Mouse (Mus musculus) thymus, postnatal 36 days (tissue): ENCODE results near the gene Fkbp7.
A peak's percentile ranks its signal among the peaks of the same experiment; 100 is the strongest.

Source experiments
- DNase-seq, 2 experiments: peaks; one replicate each; pipeline ENCODE4 v3.0.0; 2022; ENCODE audit warnings: mixed read lengths in 2 of 2

Gene Fkbp7

DNA sequence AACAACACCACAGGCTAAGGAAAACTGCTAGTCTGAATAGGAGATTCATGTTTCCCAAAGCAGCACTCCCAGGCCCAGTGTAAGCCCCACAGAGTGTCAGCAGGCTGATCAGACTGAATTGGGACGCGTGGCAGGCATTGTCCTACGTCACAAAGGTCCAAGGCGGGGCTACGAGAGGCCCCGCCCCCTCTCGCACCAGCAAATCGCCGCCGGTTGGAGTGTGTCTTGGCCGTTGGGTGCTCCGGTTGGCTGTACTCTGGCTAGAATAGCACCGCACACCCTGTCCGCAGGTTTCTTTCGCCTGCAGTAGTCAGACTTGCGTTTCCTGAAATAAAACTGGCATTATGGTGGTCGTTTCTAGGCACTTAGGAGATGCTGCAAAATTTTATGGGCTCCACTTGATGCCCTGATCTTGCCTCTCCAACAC is at the start of gene Fkbp7:
Fkbp7 (minus strand) TSS at position 151 of the 427 bp plus-strand sequence.
- peak; percentile 87 to 88 for DNase-seq

DNA sequence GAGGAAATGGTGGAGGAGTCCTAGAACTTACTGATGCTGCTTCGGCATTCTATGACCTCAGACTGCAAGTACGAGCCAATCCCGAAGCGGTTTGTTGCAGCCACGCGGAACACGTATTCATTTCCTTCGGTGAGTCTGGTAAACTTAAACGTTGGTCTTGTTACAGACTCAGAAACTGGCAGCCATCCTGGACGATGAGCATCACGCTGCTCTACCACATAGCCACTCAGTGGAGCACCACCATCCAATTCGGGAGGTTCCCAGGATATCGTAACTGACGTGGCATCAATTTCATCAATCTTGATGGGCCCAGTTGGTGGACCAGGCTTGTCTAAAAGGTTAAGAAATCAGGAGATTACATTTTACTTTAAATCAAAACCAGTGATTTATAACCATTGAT is 46.7 kb upstream of the Fkbp7 start:
- no peak for DNase-seq

DNA sequence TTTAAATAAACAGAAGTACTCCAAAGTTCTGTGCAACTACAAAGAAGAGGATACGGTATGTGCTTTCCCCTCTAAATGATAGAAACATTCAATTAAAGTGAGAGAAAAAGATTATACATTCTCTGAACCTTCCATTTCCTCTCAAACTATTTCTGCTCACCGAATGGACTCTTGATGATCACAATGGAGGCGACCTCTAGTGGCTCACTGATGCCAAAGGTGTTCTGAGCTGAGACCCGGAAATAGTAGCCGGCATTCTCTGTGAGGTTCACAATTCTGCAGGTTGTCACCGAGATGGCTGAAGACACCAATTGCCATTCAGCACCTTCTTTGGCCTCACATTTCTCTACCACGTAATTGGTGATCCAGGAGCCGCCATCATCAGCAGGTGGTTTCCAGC is 42.1 kb upstream of the Fkbp7 start:
- DNase-seq, result no peak

DNA sequence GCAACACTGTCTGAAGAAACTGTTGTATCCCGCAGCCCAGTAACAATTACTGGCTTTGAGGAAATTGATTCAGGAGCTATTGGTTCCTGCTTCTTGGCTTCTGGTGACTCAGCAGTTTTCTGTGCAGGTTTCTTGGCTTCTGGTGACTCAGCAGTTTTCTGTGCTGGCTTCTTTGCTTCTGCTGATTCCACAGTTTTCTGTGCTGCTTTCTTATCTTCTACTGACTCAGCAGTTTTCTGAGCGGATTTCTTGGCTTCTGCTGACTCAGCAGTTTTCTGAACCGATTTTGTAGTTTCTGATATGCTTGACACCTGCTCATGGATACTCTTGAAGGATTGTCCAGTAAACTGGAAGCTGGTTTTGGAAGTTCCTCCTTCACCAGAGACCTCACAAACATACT is 35.6 kb upstream of the Fkbp7 start:
- DNase-seq, result no peak

DNA sequence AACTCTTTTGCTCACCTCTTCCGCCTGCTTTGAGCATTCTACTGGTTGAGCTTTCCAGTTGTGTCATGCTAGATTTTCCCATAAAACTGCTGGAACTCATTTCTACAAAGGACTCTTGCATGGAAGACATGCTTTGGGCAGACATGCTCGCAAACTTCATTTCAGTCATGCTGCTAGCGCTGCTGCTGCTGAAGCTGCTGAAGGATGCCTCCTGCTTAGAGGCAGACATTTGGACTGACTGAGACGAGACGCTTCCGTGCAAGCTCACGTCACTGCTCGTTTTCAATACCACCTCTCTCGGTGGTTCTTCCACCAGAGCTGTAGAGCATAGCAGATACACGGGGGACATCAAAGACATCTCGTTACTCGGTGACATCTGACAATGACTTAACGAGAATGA is 32.7 kb upstream of the Fkbp7 start:
- no peak for DNase-seq

DNA sequence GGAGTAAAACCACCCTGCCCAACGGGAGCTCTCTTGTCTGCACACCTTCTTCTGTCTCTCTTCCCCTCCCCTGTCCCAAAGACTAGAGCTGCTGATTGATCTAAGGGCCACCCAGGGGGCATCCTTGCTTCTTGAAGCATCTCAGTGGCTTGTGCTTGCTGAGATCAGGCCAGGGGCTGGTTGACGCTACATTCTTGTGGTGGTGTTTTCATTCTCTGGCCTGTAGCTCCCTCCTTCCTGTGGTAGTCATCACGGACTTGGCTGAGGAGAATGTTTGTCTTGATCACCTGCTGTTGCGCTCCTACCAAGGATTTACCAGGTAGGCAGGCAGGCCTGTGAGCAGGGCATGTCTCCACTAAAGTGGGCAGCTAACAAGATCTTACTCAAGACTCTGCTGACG is 29.8 kb upstream of the Fkbp7 start:
- no peak for DNase-seq

DNA sequence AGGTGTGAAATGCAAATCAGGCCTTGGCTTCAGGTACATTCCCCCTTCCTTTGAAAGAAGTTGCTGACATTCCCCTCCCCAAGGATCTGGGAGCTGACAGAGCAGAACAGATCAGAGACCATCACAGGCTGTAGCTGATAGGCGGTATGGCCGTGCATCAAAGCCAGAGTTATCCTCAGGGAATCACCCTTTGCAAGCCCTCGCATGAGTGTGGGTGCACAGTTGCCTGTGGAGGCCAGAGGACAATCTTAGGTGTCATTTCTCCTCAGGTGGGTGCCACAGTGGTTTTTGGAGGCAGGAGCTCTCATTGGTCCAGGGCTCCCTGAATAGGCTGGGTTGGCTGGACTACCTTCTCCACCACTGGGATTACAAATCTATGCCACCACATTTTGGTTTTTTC is 29.3 kb upstream of the Fkbp7 start:
- no peak for DNase-seq

DNA sequence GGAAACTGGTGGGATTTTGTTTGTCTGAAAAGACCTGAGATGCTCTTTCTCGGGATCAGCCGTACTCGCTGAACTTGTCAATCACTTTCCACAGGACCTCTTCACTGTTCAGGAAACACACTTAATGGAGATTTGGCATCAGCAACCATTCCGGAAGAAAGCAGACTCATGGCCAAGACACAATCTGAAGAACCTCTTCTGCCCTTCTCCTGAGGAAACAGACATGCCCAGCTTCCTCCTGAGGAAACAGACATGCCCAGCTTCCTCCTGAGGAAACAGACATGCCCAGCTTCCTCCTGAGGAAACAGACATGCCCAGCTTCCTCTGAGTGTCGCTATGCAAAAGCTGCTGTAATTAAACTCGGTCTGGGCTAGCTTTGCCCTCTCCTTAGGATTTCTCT is 22.4 kb upstream of the Fkbp7 start:
- no peak for DNase-seq

DNA sequence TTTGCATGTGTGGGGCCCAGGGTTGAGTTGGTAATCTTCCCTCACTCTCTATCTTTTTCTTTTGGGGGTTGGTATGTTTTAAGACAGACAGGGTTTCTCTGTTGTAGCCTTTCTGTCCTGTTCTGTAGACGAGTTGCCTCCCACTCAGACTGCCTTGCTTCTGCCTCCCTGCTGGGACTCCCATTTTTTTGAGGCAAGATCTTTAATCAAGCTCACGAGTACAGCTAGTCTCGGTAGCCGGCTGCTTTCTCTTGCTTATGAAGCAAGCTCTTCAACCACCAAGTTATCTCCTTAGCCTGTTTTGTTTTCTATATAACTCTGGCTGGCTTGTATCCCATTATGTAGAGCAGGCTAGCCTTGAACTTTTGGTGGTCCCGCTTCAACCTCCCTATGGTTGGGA is 20.8 kb upstream of the Fkbp7 start:
- DNase-seq, result no peak

DNA sequence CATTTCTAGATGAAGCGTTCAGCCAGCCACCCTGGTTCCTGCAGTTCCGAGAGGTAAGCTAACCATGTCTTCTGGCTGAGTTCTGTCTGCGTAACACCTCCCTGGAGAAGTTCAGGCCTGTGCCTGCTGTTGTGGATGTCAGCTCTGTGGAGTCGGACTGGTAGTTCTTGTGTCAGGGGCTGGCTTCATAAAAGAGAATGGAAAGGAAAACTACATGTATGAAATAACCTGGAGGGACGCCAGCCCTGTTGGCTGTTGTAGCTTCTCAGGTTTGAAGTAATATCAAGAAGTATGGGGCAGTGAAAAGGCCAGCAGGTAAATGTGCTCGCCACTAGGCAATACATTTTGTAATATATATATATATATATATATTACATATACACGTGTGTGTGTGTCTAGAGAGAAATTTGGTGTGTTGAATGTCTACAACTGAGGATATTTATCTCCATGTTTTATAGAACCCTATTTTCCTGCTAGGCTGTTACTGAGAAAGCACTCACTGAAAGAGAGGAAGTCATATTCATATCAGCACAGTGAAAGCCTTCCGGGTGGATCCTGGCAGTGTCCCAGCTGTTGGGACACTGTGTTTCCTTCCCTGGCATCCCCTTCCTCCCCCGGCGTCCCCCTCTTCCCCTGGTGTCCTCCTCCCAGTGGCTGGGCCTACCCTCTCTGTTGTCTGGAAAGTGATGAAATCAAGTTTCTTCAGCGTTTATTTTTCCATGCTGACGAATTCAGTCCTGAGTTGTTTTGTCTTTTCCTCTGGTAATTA is 17.7 kb upstream of the Fkbp7 start:
- DNase-seq, result no peak

DNA sequence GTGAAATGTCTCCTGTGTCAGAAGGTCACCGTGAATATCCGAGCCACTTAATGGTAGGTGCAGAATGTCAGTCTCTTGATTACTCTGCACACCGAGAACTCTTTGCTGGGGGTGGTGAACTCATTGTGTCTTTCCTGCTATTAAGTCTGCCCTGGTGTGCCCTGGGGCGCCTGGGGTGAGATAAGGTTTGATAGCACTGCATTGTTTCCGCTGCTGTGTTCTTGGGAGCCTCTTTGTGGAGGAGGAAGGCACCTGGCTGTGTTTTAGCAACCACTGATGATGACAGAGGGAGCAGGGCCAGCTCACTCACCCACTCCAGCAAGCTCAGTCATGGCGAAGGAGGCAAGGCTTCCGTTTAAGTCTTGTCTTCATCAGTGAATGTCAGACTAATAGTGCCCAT is 15.2 kb upstream of the Fkbp7 start:
- no peak for DNase-seq

DNA sequence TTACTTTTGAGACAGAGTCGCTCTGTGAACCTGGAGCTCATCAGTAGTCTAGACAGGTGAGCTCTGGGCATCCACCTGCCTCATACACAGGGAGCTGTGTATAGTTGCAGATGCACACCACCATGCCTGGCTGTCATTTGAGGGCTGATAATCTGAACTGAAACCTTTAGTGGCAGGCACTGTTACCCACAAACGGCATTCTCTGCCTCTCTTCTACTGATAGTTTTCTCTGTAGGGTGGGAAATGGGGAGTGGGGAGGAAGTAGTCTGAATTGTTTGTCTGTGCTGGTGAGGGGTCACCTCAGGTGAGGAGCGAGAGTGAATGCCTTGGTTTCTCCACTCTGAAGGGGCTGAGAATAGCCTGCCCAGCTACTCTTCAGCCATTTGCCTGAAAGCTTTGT is 14.7 kb upstream of the Fkbp7 start:
- no peak for DNase-seq

DNA sequence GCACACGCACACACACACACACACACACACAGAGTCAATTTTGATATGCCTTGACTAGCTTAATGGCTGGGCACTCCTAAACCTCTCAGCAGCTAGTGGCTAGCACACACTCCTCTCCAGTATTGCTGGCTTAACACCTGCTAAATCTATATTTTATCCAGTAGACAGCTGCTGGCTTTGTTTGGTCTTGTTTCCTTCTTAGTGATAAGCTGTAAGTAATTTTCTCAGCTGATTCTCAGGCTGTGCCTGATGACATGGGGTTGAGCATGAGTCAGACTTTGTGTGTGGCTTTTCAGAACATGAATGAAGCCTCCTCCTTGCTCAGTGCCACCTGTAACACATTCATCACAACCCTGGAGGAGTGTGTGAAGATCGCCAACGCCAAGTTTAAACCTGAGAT is 14.1 kb upstream of the Fkbp7 start:
- DNase-seq, result no peak

DNA sequence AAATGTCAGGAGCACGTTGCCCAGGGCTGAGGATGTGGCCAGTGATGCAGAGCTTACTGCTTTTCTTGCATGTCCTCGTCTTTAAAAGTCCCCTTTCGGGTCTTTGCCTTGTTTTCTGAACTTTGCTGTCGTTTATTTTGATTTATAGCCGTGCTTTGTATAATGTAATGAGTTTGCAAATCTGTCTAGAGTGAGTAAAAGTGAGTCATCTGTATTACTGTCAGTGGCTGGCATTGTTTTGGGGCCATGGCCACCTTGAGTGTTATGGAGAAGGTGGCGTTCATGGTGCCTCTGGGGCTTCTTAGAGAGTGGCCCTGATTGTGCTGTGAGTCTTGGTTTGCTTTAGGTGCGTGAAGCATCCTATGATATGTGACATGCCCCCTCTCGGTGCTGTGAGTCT is 9.4 kb upstream of the Fkbp7 start:
- no peak for DNase-seq

DNA sequence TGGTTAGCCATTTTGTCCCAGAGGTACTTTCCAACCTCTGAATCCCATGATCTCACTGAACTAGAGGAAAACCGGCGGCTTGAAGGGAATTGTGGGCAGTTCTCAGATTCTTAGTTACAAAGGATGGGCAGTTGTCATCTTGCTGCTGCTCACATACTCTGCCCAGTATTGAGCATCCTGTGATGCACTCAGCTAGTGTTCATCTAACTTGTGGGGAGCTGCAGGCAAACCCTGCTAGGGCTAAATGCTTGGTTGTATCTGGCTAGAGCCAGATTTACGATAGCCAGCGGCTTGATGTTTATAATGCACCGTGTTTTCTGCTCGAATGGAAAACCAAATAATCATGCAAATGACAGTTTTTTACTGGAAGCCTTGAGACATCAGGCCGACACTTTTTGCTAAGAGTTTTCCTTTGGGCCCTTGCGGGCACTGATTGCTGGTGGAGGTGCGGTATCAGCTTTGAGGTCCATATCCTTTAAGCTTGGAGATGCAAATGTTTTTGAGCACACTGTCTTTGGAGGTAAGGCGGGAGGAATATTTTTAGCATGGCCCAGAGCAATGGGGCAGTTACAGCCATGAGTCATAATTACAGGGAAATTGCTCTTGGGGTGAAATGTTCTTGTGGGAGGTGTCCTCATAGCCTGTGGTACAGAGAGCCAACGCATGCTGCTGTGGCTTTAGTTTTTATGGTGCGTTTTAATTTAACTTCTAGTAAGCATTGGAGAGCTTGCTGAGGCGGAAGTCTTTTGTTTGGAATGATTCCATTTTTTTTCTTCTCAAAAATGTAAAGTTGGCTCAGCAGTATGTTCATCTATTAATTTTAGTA is 3.7 kb upstream of the Fkbp7 start:
- no peak for DNase-seq

DNA sequence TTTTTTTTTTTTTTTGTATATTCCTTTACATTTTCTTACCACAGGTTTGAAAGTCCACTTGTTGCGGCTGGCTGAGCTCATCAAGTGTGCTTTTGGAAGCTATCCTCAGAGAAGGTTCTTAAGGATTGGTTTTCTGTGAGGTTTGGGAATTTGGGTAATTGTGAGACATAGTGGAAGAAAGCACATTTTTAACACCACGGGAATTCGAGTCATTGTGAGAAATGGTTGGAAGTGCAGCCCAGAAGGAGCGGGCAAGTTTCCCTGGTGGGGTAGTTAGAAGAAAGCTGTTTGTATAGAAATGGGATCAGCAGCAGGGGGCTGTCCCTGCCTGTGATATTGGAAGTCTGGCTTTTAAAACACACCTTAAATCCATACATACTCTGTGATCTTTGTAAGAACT is 3.0 kb upstream of the Fkbp7 start:
- DNase-seq, result no peak

DNA sequence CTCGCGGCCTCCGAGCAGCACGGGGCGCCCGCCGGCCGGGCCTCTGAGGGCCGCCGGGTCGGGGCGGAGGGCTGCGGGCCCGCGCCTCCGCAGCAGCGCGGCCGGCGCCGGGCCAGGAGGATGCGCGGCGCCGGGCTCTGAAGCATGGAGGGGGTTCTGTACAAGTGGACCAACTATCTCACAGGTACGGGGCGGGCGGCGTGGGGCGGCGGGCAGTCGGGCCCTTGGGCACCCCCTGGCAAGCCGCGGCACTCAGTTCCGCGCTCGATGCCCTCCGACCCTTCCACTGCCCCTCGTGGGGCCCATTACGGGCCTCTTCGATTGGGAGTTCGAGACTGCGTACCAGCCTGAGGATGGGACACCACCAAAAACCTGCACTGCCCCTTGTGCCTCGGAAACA is 2.5 kb upstream of the Fkbp7 start:
- peak in 1 of 2 experiments; percentile 30 for DNase-seq

DNA sequence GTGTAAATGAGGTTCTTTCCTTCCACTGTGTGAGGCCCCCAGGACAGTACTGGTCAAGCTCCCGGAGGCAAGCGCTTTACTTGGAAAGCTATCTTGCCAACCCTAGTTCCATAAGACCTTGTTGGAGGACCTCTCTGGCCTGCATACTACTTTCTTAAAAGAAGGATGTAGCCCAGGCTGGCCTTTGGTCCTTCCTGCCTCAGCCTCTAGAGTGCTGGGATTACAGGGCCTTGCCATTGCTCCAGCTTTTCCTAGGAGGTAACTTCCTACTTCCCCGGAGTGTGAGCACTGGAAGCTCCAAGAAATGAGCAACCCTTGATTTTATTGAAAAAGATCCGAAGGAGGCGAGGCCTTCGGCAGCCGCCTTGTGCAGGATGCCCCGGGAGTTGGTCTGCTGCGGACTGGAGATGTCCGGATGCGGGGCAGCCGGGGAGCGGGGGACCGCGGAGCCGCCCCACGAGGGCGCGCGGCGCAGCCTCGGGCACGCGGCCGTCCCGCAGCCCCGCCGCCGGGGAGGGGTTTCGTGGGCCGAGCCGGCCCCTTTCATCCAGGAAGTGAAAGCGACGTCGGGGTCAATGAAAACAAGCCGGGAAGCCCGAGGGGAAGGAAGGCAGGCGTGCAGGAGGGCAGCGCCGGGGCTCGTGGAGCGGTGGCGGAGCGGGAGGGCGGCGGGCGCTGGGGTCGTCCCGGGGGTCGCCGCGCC is 2.0 kb upstream of the Fkbp7 start, which contains the start of gene Plekha3:
Plekha3 (plus strand) TSS at position 557 of the 703 bp plus-strand sequence.
- DNase-seq, result peak; percentile 77 to 82

DNA sequence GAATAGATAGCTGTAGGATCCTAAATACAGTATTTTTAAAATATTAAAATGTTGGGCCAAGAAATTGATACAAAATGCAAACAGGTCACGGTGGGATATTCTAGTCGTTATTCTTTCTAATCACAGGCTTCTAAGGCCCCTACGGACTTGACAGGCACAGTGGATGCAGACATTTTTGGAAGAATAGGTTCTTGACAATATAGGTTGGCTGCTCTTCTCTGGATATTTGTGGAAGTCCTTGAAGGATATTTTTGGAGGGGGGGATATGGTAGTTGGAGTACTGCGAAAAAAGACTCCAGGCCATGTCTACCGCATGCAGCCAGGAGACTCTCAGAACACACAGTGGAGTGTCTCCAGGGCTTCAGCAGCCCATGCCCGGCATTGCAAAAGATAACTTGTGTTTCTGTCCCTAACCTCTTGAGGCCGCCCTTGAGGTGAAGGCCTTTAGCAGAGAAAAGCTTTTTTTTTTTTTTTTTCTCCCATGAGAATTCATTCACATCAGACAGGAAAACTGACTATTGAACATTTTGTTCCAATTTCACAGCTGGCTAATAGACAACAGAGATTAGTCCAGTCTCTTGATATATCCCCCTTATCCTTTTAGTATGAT is 661 bp upstream of the Fkbp7 start:
- peak; percentile 54 to 64 for DNase-seq

DNA sequence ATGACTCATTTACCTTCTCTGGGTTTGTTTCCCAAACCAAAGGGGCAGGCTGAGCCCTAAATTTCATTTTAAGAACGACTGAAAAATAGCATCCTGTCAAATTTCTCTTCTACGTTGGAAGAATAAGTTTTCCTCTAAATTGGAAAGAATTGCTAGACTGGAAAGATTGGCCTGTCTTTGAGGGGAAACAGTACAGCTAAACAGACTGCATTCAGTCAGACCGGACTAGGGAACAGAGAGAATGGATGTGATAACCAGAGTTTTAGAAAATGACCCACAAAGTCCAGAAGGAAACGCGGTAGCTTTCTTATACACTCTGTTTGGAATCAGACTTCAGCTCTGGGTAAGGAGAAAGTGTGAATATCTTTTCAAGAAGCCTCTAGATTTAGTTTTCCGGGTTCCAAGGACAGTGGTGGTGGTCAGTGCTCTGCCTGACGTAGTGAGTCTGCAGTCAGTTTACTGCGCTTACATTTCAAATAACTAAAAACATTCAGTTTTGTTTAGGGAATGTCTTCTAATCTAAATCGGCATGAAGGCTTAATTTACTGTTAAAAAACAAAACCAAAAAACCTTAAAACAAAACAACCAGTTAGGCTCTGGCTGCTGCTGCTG is 676 bp downstream of the Fkbp7 start:
- no peak for DNase-seq

DNA sequence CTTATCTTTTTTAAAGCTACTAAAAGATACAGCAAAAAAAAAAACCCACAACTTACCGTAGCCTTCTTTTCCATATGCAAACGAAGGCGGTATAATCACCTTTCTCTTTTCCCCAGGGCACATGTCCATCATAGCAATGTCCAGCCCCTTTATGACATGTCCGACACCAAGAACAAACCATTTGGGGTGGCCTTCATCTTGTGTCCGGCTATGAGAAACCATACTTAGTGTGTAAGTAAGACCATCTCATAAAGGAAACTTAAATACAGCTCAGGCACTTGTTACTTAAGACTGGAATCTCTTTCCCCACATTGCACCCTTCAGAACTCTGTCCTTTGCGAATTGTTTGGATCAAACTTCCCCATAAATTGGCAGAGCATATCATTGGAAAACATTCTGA is 1.3 kb downstream of the Fkbp7 start:
- no peak for DNase-seq

DNA sequence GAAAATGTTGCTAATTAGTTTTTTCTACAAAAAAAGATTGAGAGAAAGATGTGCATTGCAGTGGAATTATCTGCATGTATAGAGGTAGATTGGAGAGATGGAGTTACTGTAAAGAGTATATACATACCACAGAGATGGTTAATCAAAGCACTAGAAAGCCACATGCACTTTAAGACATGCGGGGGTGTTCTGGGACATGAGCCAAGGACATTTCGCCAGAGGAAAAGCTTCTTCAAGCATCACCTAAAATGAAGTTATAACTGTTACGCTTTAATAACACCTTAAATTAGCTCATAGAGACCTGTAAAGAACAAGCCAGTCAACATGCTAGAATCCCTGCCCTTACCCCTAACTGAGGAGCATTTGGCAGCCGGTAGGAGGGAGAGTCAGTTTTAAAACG is 5.7 kb downstream of the Fkbp7 start:
- DNase-seq, result no peak

DNA sequence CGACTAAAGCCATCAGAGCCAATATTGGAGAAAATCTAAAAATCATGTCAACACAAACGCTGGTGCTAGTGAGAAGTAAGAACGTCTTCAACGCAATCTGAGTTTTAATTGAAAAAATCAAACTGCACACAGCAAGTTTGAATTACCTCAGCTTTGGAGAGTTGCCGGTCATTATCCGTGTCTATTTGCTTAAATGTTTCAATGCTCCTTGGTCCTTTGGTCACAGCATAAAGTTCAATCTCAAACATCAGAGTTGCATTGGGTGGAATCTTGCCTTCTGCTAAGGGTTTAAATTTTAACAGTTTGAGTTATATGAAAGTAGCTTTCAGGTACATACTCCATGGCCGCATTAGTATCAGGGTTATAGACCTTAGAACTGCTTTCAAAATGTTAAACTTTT is 7.4 kb downstream of the Fkbp7 start:
- DNase-seq, result no peak
